Mouse (Mus musculus) brain, embryonic 14.5 days (tissue): ENCODE results near the gene Clcnka.

Experiments used
- CTCF ChIP-seq: fragments of 200-500 bp; IDR thresholded peaks from 2 replicates; pipeline ENCODE4 v1.5.1; 2012; ENCODE audit warnings: inconsistent platforms, mild to moderate bottlenecking, moderate library complexity, borderline replicate concordance; ENCODE audit not compliant: insufficient read depth, insufficient read length; ENCODE audit errors: extremely low read depth
- POLR2A ChIP-seq: fragments of 200-500 bp; IDR thresholded peaks from 2 replicates; pipeline ENCODE4 v1.6.1; 2012; ENCODE audit warnings: mild to moderate bottlenecking, inconsistent platforms, borderline replicate concordance; ENCODE audit not compliant: poor library complexity, insufficient read depth, insufficient read length, severe bottlenecking; ENCODE audit errors: extremely low read depth

GRCm38 (mm10) chr4:141426796-141427745, 28.5 kb upstream of the Clcnka start:
- TF ChIP-seq POLR2A, result no peak
- TF ChIP-seq CTCF, result no peak
